Mouse (Mus musculus): ENCODE measurements at regions not wholly inside any gene's neighbourhood (a gene's known extent, or its start where the extent isn't known, plus 50 kb on each side); places are given as distances from the start of the nearest gene placed in this dataset.

DNA sequence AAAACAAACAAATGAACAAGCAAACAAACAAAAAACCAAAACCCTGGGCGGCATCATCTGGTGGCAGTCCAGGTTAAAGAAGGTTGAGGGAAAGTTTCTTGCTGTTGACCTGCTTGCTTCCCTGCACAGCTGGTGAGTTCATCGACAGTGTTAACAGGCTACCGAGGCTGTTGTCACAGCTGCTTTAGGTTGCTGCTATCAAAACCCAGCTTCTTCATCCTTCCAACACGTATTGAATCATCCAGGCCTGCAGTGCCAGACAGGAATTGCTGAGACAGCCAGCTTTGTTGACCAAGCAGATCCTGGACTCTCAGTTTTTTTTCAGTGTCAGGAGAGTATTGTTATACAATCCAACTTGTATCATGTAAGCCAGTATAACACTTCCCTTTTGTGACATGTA lies 81.0 kb upstream of the Megf9 start:
- Histone ChIP-seq H3K9me3 (ENCODE audit: control insufficient read depth, low read length) (no peaks in the 10 kb centered on the region), H3K36me3 (ENCODE audit: control insufficient read depth, insufficient read depth, low read length) (no peaks in the 10 kb centered on the region), H3K27me3 (ENCODE audit: control insufficient read depth, insufficient read depth, low read length) (no peaks in the 10 kb centered on the region), H3K9ac (ENCODE audit: low read depth, low read length) (no peak overlapping the region), H3K4me3 (ENCODE audit: low read length) (no peak overlapping the region), H3K27ac (ENCODE audit: low read depth, low read length) (no peak overlapping the region), H3K4me1 (ENCODE audit: control insufficient read depth, insufficient read depth, low read length) (no peaks in the 10 kb centered on the region), H3K4me2 (replicated peaks; ENCODE audit: low read depth, low read length) (no peak overlapping the region)
- 44% methylated on average over 4 of the region's 4 CpGs for WGBS
- ATAC-seq (ENCODE audit: low FRiP score, low TSS enrichment), result no peak

GRCm38 (mm10) chr4:70614411-70614810 lies 79.6 kb upstream of the Megf9 start:
- Histone ChIP-seq H3K9ac (ENCODE audit: low read depth, low read length) (no peak overlapping the region), H3K9me3 (ENCODE audit: control insufficient read depth, low read length) (no peaks in the 10 kb centered on the region), H3K27me3 (ENCODE audit: control insufficient read depth, insufficient read depth, low read length) (no peaks in the 10 kb centered on the region), H3K27ac (ENCODE audit: low read depth, low read length) (no peak overlapping the region), H3K4me1 (ENCODE audit: control insufficient read depth, insufficient read depth, low read length) (no peaks in the 10 kb centered on the region), H3K4me2 (replicated peaks; ENCODE audit: low read depth, low read length) (no peak overlapping the region), H3K36me3 (ENCODE audit: control insufficient read depth, insufficient read depth, low read length) (no peaks in the 10 kb centered on the region), H3K4me3 (ENCODE audit: low read length) (no peak overlapping the region)
- WGBS, result 76% methylated on average over 5 of the region's 5 CpGs
- ATAC-seq (ENCODE audit: low FRiP score, low TSS enrichment), result 0 out of 2 replicates have a peak, but pooled peaks have one; percentile 32

- no peak overlapping the region for H3K4me3 ChIP-seq (ENCODE audit: low read length)
- H3K9me3 ChIP-seq (ENCODE audit: control insufficient read depth, low read length), result no peaks in the 10 kb centered on the region
- ATAC-seq (ENCODE audit: low FRiP score, low TSS enrichment), result no peak
- H3K4me2 ChIP-seq (replicated peaks; ENCODE audit: low read depth, low read length), result no peak overlapping the region
- 23% methylated on average over 3 of the region's 3 CpGs for WGBS
- H3K27me3 ChIP-seq (ENCODE audit: control insufficient read depth, insufficient read depth, low read length), result no peaks in the 10 kb centered on the region
- no peak overlapping the region for H3K27ac ChIP-seq (ENCODE audit: low read depth, low read length)
- H3K36me3 ChIP-seq (ENCODE audit: control insufficient read depth, insufficient read depth, low read length), result no peaks in the 10 kb centered on the region
- H3K9ac ChIP-seq (ENCODE audit: low read depth, low read length), result no peak overlapping the region
- no peaks in the 10 kb centered on the region for H3K4me1 ChIP-seq (ENCODE audit: control insufficient read depth, insufficient read depth, low read length)
Measured at GRCm38 (mm10) chr4:70603209-70603852, 68.5 kb upstream of the Megf9 start.

GRCm38 (mm10) chr4:70601301-70601700 lies 66.5 kb upstream of the Megf9 start:
- H3K4me1 ChIP-seq (ENCODE audit: control insufficient read depth, insufficient read depth, low read length), result no peaks in the 10 kb centered on the region
- H3K27me3 ChIP-seq (ENCODE audit: control insufficient read depth, insufficient read depth, low read length), result no peaks in the 10 kb centered on the region
- 10% methylated on average over 4 of the region's 4 CpGs for WGBS
- H3K4me3 ChIP-seq (ENCODE audit: low read length), result no peak overlapping the region
- H3K9ac ChIP-seq (ENCODE audit: low read depth, low read length), result no peak overlapping the region
- no peaks in the 10 kb centered on the region for H3K9me3 ChIP-seq (ENCODE audit: control insufficient read depth, low read length)
- H3K36me3 ChIP-seq (ENCODE audit: control insufficient read depth, insufficient read depth, low read length), result no peaks in the 10 kb centered on the region
- H3K4me2 ChIP-seq (replicated peaks; ENCODE audit: low read depth, low read length), result no peak overlapping the region
- ATAC-seq (ENCODE audit: low FRiP score, low TSS enrichment), result peak; percentile 69; the same call in 1 of the 2 replicates
- no peak overlapping the region for H3K27ac ChIP-seq (ENCODE audit: low read depth, low read length)
